Mouse (Mus musculus) olfactory bulb, adult 2 months (tissue): ENCODE measurements around the gene Commd6.

Experiments
- CTCF ChIP-seq: fragments of 200-500 bp; IDR thresholded peaks from 2 replicates; pipeline ENCODE4 v1.5.1; 2012; ENCODE audit warnings: low read depth, mild to moderate bottlenecking, low read length, moderate library complexity; ENCODE audit not compliant: insufficient read depth
- POLR2A ChIP-seq: fragments of 200-500 bp; IDR thresholded peaks from 2 replicates; pipeline ENCODE4 v1.6.1; 2012; ENCODE audit warnings: mild to moderate bottlenecking, low read depth, low read length, moderate library complexity; ENCODE audit not compliant: insufficient read depth

DNA sequence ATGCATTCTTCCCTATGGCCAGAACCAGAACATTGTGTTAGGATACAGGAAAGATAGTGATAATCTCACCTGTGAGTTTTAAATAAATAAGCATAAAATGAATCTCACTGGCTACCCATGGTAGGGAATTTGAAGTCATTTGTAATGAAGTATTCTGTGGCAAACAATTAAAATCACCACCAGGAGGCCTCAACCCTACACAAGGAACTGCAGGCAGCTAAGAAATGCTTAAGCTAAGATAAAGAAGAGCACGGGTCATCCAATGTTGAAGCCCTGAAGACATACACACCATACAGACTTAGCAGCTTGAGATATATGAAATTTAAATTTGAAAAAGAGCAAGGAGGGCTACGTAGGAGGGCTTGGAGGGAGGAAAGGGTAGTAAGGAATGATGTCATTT is 34.6 kb downstream of the Commd6 start:
- TF ChIP-seq CTCF (no peak), POLR2A (no peak)
